Mouse (Mus musculus) liver, embryonic 11.5 days (tissue): ENCODE measurements around the gene Mst1r. TPM values are rescaled to one million over a fixed set of nuclear protein-coding genes. Genes with fewer than 3 reads are reported as not detected.

Source experiments
- ATAC-seq: fragments of 200-750 bp; cut with Nextera tagmentation; replicated peaks from 2 replicates; pipeline ENCODE4 v1.8.0; 2017; ENCODE audit warnings: moderate number of reproducible peaks, mild to moderate bottlenecking, moderate TSS enrichment, moderate library complexity; ENCODE audit not compliant: low FRiP score
- DNase-seq: peaks from one replicate; pipeline ENCODE4 v3.0.0-alpha.2; 2017; ENCODE audit warnings: low spot score
- H3K27ac ChIP-seq: fragments of 300-500 bp; sonication (generic); 2 replicates; pipeline ENCODE4 v1.5.1; 2014; ENCODE audit warnings: mild to moderate bottlenecking, low read depth, low read length, control low read depth
- H3K27me3 ChIP-seq: fragments of 300-500 bp; sonication (generic); replicated peaks from 2 replicates; pipeline ENCODE4 v1.6.1; 2014; ENCODE audit warnings: low read length, mixed read lengths; ENCODE audit not compliant: control insufficient read depth, insufficient read depth
- H3K36me3 ChIP-seq: fragments of 300-500 bp; sonication (generic); 2 replicates; pipeline ENCODE4 v1.6.1; 2014; ENCODE audit warnings: mild to moderate bottlenecking, low read length, moderate library complexity, mixed read lengths; ENCODE audit not compliant: control insufficient read depth, insufficient read depth
- H3K4me1 ChIP-seq: fragments of 300-500 bp; sonication (generic); replicated peaks from 2 replicates; pipeline ENCODE4 v1.6.1; 2014; ENCODE audit warnings: low read length, mixed read lengths; ENCODE audit not compliant: control insufficient read depth, insufficient read depth
- H3K4me2 ChIP-seq: fragments of 300-500 bp; sonication (generic); 2 replicates; pipeline ENCODE4 v1.6.1; 2014; ENCODE audit warnings: mild to moderate bottlenecking, control low read depth, moderate library complexity
- H3K4me3 ChIP-seq: fragments of 300-500 bp; sonication (generic); 2 replicates; pipeline ENCODE4 v1.5.1; 2014; ENCODE audit warnings: low read depth, low read length, control low read depth
- H3K9ac ChIP-seq: fragments of 300-500 bp; sonication (generic); 2 replicates; pipeline ENCODE4 v1.6.1; 2014; ENCODE audit warnings: low read depth, low read length, control low read depth
- H3K9me3 ChIP-seq: fragments of 300-500 bp; sonication (generic); 2 replicates; pipeline ENCODE4 v1.6.1; 2016; ENCODE audit warnings: low read length, inconsistent platforms, mixed read lengths; ENCODE audit not compliant: control insufficient read depth
- WGBS: fragments of 180-500 bp; shearing (Covaris S2); extraction: QIAGEN DNeasy Blood & Tissue Kit; methylation state at CpG from one replicate; pipeline ENCODE4 v1.1.7; 2014; 5-methylcytosine and 5-hydroxymethylcytosine counted together
- polyA plus RNA-seq: library from polyadenylated mRNA; unstranded; fragments of >200 nt; fragmentation: Nextera tagmentation; extraction: Ambion mirVana; gene quantifications from 2 replicates; pipeline ENCODE4 v1.2.1, GENCODE M21; 2014

The Mst1r gene
- polyA plus RNA-seq, 1 experiment from 2014 or later, result 1.3 TPM

DNA sequence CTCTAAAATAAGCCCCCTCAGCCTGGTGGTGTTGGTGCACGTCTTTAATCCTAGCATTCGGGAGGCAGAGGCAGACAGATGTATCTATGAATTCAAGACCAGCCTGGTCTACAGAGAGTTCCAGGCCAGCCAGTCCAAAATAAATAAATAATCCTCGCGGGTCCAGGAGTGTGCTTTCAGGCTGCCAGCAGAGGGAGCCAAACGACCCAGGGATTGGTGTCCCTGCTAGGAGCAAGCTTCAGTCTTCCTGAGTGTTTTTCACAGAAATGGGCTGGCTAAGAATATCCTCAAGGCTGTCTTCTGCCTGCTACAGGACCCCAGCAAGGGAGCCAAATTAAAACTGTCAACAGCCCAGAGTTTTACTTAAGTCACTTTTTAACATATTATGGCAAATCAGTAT, 57.0 kb downstream of the Mst1r start:
- no peak overlapping the region for H3K9ac ChIP-seq
- no peak overlapping the region for H3K4me3 ChIP-seq
- WGBS, result 17% methylated on average over 5 of the region's 5 CpGs
- H3K4me1 ChIP-seq, result 0 out of 2 replicates have a peak, but pooled peaks cover 4% of the 10 kb centered on the region
- no peaks in the 10 kb centered on the region for H3K27me3 ChIP-seq
- no peak overlapping the region for H3K27ac ChIP-seq
- DNase-seq, result peak; percentile 80
- H3K9me3 ChIP-seq, result no peaks in the 10 kb centered on the region
- H3K36me3 ChIP-seq, result peaks cover 21% of the 10 kb centered on the region
- H3K4me2 ChIP-seq, result no peak overlapping the region
- ATAC-seq, result peak; percentile 80

DNA sequence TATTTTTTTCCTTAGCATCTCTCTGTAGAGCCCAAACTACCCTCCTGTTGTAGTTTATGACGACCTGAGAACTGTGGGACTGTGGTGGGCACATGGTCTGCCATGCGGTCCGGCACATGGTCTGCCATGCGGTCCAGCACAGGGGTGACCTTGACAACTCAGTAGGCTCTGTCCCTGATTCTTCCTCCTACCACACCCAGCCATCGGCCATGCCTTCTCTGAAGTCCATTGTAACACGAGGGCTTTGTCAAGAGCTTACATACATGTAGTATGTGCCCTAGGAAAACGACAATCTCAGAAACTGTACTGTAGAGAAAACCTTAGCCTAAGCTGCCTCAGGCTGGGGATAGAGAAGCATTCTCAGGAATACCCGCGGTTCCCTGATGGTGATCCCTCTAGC, 58.0 kb downstream of the Mst1r start:
- H3K4me1 ChIP-seq, result 0 out of 2 replicates have a peak, but pooled peaks cover 4% of the 10 kb centered on the region
- H3K27ac ChIP-seq, result no peak overlapping the region
- DNase-seq, result no peak
- no peak for ATAC-seq
- no peak overlapping the region for H3K4me3 ChIP-seq
- H3K4me2 ChIP-seq, result no peak overlapping the region
- 88% methylated on average over 9 of the region's 9 CpGs for WGBS
- peak overlapping the region; percentile 5; the same call in 1 of the 2 replicates for H3K9ac ChIP-seq
- H3K9me3 ChIP-seq, result no peaks in the 10 kb centered on the region
- H3K27me3 ChIP-seq, result no peaks in the 10 kb centered on the region
- H3K36me3 ChIP-seq, result peaks cover 21% of the 10 kb centered on the region

DNA sequence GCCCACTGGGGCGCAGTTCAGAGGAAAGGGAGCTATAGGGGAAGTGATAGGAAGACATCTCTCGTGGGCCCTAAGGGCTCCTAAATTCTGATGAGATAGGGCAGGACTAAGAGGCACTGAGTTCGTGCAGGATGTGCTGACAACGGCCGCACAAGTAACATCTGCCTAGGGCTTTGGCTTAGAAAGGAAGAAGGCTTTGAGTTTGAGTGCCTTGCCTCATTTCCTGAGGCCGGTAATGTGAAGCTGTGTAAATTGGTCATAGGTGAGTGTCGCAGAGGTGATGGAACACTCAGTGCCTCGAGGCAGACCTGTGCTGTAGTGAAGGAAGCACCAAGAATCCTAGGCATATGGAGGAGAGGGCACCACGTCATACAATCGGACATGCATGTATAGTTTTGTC, 60.0 kb downstream of the Mst1r start:
- H3K36me3 ChIP-seq, result peaks cover 14% of the 10 kb centered on the region
- peaks cover 17% of the 10 kb centered on the region for H3K4me1 ChIP-seq
- H3K4me2 ChIP-seq, result no peak overlapping the region
- H3K4me3 ChIP-seq, result no peak overlapping the region
- no peak for DNase-seq
- no peak for ATAC-seq
- WGBS, result 66% methylated on average over 10 of the region's 10 CpGs
- no peaks in the 10 kb centered on the region for H3K27me3 ChIP-seq
- H3K27ac ChIP-seq, result peak overlapping the region; percentile 5; the same call in 1 of the 2 replicates
- H3K9ac ChIP-seq, result no peak overlapping the region
- H3K9me3 ChIP-seq, result no peaks in the 10 kb centered on the region

DNA sequence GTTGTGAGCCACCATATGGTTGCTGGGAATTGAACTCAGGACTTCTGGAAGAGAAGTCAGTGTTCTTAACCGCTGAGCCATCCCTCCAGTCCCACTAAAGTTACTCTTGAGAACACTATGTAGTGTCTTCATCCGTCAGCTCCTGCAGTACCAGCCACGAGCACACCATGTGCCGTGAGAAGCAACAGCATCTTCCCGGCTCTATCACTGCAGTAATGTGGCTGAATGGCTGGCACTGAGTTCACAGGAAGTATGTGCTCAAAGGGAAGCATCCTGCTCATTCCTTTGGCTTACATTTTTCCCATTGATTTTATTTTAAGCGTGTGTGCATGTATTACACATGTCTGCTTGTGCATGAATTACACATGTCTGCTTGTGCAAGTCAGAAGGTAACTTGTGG, 60.8 kb downstream of the Mst1r start:
- Histone ChIP-seq H3K9me3 (no peaks in the 10 kb centered on the region), H3K27me3 (no peaks in the 10 kb centered on the region), H3K27ac (no peak overlapping the region), H3K4me1 (peaks cover 24% of the 10 kb centered on the region), H3K4me2 (no peak overlapping the region), H3K9ac (no peak overlapping the region), H3K36me3 (peaks cover 12% of the 10 kb centered on the region), H3K4me3 (no peak overlapping the region)
- WGBS, result 90% methylated on average over 6 of the region's 6 CpGs
- no peak for ATAC-seq
- no peak for DNase-seq

DNA sequence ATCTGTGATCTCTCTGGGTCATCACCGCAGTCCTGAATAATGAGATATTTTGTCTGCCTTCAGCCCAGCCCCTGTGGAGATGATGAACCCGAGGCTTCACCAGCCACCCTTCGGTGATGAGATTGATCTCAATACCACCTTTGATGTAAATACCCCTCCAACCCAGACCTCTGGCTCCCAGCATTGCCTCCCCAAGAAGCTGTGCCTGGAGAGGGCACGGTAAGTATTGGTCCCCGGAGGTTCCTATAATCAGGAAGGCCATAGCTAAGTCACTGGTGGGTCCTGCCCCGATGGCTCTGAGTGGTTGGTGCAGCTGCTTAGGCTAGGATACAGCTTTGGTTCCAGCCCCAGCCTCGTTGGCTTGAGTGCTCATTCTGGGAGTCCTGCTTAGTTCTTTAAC, 61.9 kb downstream of the Mst1r start:
- Histone ChIP-seq H3K9me3 (no peaks in the 10 kb centered on the region), H3K27me3 (no peaks in the 10 kb centered on the region), H3K4me2 (no peak overlapping the region), H3K4me1 (peaks cover 35% of the 10 kb centered on the region), H3K36me3 (peaks cover 11% of the 10 kb centered on the region; the same call in 1 of the 2 replicates), H3K27ac (no peak overlapping the region), H3K4me3 (no peak overlapping the region), H3K9ac (no peak overlapping the region)
- WGBS, result 86% methylated on average over 7 of the region's 7 CpGs
- ATAC-seq (no peak), DNase-seq (no peak)

Other genes starting within 250 kb of the Mst1r start
- 3.9 and 4.0 TPM in 2 replicates for gene Slc38a3, start 237.3 kb upstream of the Mst1r start, polyA plus RNA-seq
- gene Gnat1, start 227.2 kb upstream of the Mst1r start, polyA plus RNA-seq, result 4.7 and 5.0 TPM in 2 replicates
- 5.9 and 6.2 TPM in 2 replicates for gene Sema3f, start 196.4 kb upstream of the Mst1r start, polyA plus RNA-seq
- gene Rbm5, start 135.9 kb upstream of the Mst1r start, polyA plus RNA-seq, result 115 and 123 TPM in 2 replicates
- gene Rbm6, start 33.6 kb upstream of the Mst1r start, polyA plus RNA-seq, result 60.0 and 60.9 TPM in 2 replicates
- 8.9 and 11.0 TPM in 2 replicates for gene Mon1a, start 18.7 kb upstream of the Mst1r start, polyA plus RNA-seq
- gene Actl11, start 21.6 kb downstream of the Mst1r start, polyA plus RNA-seq, result not detected in 2 replicates
- 0.56 and 0.88 TPM in 2 replicates for gene Camkv, start 28.8 kb downstream of the Mst1r start, polyA plus RNA-seq
- gene Traip, start 43.3 kb downstream of the Mst1r start, polyA plus RNA-seq, result 30.4 and 32.9 TPM in 2 replicates
- gene Uba7, start 68.6 kb downstream of the Mst1r start, polyA plus RNA-seq, result 44.3 and 47.4 TPM in 2 replicates
- 2.0 TPM in 2 replicates for gene Gm20661, start 76.2 kb downstream of the Mst1r start, polyA plus RNA-seq
- 74.8 and 76.2 TPM in 2 replicates for gene Inka1, start 79.0 kb downstream of the Mst1r start, polyA plus RNA-seq
- gene Cdhr4, start 85.6 kb downstream of the Mst1r start, polyA plus RNA-seq, result 5.1 and 5.6 TPM in 2 replicates
- gene Gm20662, start 89.5 kb downstream of the Mst1r start, polyA plus RNA-seq, result 0.69 TPM in 1 of 2 replicates, not detected in the other
- 26.6 and 27.3 TPM in 2 replicates for gene Ip6k1, start 95.6 kb downstream of the Mst1r start, polyA plus RNA-seq
- 26.5 and 30.0 TPM in 2 replicates for gene Gmppb, start 142.4 kb downstream of the Mst1r start, polyA plus RNA-seq
- 2.3 TPM in 2 replicates for gene Amigo3, start 146.3 kb downstream of the Mst1r start, polyA plus RNA-seq
- gene Mst1, start 173.6 kb downstream of the Mst1r start, polyA plus RNA-seq, result 9.7 and 12.5 TPM in 2 replicates
- 59.1 and 59.2 TPM in 2 replicates for gene Rnf123, start 176.5 kb downstream of the Mst1r start, polyA plus RNA-seq
- gene Apeh, start 187.7 kb downstream of the Mst1r start, polyA plus RNA-seq, result 159 and 167 TPM in 2 replicates